Mouse (Mus musculus) small intestine, adult 2 months (tissue): ENCODE data around the gene Bcat1. TPM values are rescaled to one million over a fixed set of nuclear protein-coding genes. Genes with fewer than 3 reads are reported as not detected.

Experiments used
- H3K27ac ChIP-seq: fragments of 200-500 bp; 2 replicates; pipeline ENCODE4 v1.5.1; 2012; ENCODE audit warnings: low read depth, low read length, control low read depth, inconsistent platforms; ENCODE audit not compliant: insufficient read depth
- H3K27me3 ChIP-seq: fragments of 200-500 bp; 2 replicates; pipeline ENCODE4 v1.6.1; 2012; ENCODE audit warnings: mild to moderate bottlenecking, moderate library complexity, low read length, inconsistent platforms; ENCODE audit not compliant: control insufficient read depth, insufficient read depth
- H3K36me3 ChIP-seq: fragments of 200-500 bp; 2 replicates; pipeline ENCODE4 v1.6.1; 2012; ENCODE audit warnings: mild to moderate bottlenecking, low read length, control low read depth, inconsistent platforms; ENCODE audit not compliant: control insufficient read depth, insufficient read depth
- H3K4me1 ChIP-seq: fragments of 200-500 bp; 2 replicates; pipeline ENCODE4 v1.6.1; 2012; ENCODE audit warnings: low read length, inconsistent platforms, mixed read lengths; ENCODE audit not compliant: control insufficient read depth, insufficient read depth, insufficient read length
- H3K4me3 ChIP-seq: fragments of 200-500 bp; 2 replicates; pipeline ENCODE4 v1.5.1; 2012; ENCODE audit warnings: low read depth, mild to moderate bottlenecking, control low read depth, inconsistent platforms, low read length, moderate library complexity
- CTCF ChIP-seq: fragments of 200-500 bp; IDR thresholded peaks from 2 replicates; pipeline ENCODE4 v1.5.1; 2012; ENCODE audit warnings: low read depth, mild to moderate bottlenecking, control low read depth, inconsistent platforms, low read length, moderate library complexity, mixed read lengths; ENCODE audit not compliant: insufficient replicate concordance, insufficient read length; ENCODE audit errors: extremely low read depth
- POLR2A ChIP-seq: fragments of 200-500 bp; IDR thresholded peaks from 2 replicates; pipeline ENCODE4 v1.6.1; 2012; ENCODE audit warnings: low read depth, mild to moderate bottlenecking, control low read depth, inconsistent platforms, low read length, moderate library complexity
- WGBS: fragments of 180-500 bp; shearing (Covaris S2); methylation state at CpG from one replicate; pipeline ENCODE4 v1.1.7; 2018; 5-methylcytosine and 5-hydroxymethylcytosine counted together
- polyA plus RNA-seq: library from polyadenylated mRNA; depleted of rRNA; stranded (reverse); fragments of >200 nt; gene quantifications from 2 replicates; pipeline ENCODE4 v1.2.3, GENCODE M21; 2012

Gene Bcat1
- polyA plus RNA-seq, 1 experiment = 0.22 TPM

- 92% methylated on average over 16 of the region's 16 CpGs for WGBS
- Histone ChIP-seq H3K36me3 (no peaks in the 10 kb centered on the region), H3K27ac (no peak overlapping the region), H3K4me3 (no peak overlapping the region), H3K27me3 (no peaks in the 10 kb centered on the region), H3K4me1 (no peaks in the 10 kb centered on the region)
- TF ChIP-seq POLR2A (no peak), CTCF (no peak)
These were observed 59.3 kb downstream of the Bcat1 start for GRCm38 (mm10) chr6:145016639-145017038.

- 95% methylated on average over 2 of the region's 2 CpGs for WGBS
- no peaks in the 10 kb centered on the region for H3K4me1 ChIP-seq
- H3K27ac ChIP-seq = no peak overlapping the region
- no peaks in the 10 kb centered on the region for H3K36me3 ChIP-seq
- no peak for TF ChIP-seq POLR2A
- TF ChIP-seq CTCF = no peak
- H3K27me3 ChIP-seq = no peaks in the 10 kb centered on the region
- H3K4me3 ChIP-seq = no peak overlapping the region
These were observed 61.0 kb downstream of the Bcat1 start for GRCm38 (mm10) chr6:145014944-145015343.

GRCm38 (mm10) chr6:145012699-145013098 lies 63.3 kb downstream of the Bcat1 start:
- TF ChIP-seq POLR2A (no peak), CTCF (no peak)
- H3K27ac ChIP-seq = no peak overlapping the region
- no peaks in the 10 kb centered on the region for H3K36me3 ChIP-seq
- 74% methylated on average over 8 of the region's 8 CpGs for WGBS
- H3K4me1 ChIP-seq = no peaks in the 10 kb centered on the region
- H3K27me3 ChIP-seq = no peaks in the 10 kb centered on the region
- no peak overlapping the region for H3K4me3 ChIP-seq

GRCm38 (mm10) chr6:145011141-145011540 lies 64.8 kb downstream of the Bcat1 start:
- TF ChIP-seq CTCF = no peak
- TF ChIP-seq POLR2A = no peak
- H3K27me3 ChIP-seq = no peaks in the 10 kb centered on the region
- no peaks in the 10 kb centered on the region for H3K36me3 ChIP-seq
- no peak overlapping the region for H3K4me3 ChIP-seq
- no peaks in the 10 kb centered on the region for H3K4me1 ChIP-seq
- WGBS = 79% methylated on average over 8 of the region's 8 CpGs
- no peak overlapping the region for H3K27ac ChIP-seq

DNA sequence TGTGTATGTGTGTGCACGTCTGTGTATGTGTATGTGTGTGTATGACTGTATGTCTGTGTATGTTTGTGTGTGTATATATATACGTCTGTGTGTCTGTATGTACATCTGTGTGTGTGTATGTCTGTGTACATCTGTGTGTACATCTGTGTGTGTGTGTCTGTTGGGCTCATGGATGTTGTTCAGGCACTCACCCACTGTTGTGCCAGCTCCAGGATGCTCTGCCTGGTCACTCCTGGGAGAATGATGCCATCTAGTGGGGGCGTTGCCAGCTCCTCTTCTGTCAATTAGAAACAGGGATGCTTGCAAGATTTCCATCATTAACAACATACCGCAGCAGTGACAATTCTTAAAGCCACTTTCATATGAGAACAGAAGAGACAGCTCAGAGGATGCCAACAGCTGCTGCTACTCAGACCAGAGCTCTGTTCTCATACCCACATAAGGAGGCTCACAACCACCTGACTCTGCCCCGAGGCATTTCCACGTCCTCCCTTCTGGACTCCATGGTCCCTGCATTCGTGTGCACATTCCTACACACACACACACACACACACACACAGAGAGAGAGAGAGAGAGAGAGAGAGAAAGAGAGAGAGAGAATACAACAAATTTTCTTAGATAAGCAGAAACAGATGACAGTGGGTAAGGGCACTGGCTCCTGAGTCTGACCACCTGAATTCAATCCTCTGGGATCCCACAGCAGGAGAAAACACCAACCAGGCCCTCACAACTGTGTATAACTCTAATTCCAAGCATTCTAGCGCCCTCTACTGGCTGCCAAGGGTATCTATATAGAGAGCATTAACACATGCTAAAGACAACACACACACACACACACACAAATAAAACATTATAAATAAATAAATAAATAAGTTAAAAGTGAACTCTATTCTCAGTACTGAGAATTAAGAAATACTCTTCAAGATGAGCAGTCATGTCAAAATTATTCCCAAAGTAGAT lies 65.8 kb downstream of the Bcat1 start:
- Histone ChIP-seq H3K27me3 (no peaks in the 10 kb centered on the region), H3K36me3 (no peaks in the 10 kb centered on the region), H3K4me1 (no peaks in the 10 kb centered on the region), H3K4me3 (no peak overlapping the region), H3K27ac (no peak overlapping the region)
- WGBS = 71% methylated on average over 8 of the region's 8 CpGs
- no peak for TF ChIP-seq POLR2A
- TF ChIP-seq CTCF = peak; percentile 45; the same call in 1 of the 2 replicates

GRCm38 (mm10) chr6:145003459-145003858 lies 72.5 kb downstream of the Bcat1 start:
- TF ChIP-seq CTCF (no peak), POLR2A (no peak)
- H3K4me1 ChIP-seq = peaks cover 2% of the 10 kb centered on the region; the same call in 1 of the 2 replicates
- no peak overlapping the region for H3K4me3 ChIP-seq
- H3K27me3 ChIP-seq = no peaks in the 10 kb centered on the region
- H3K27ac ChIP-seq = no peak overlapping the region
- H3K36me3 ChIP-seq = no peaks in the 10 kb centered on the region
